Comparison of ENCODE assay signal across 33 mouse cellular contexts in genomic region chr9:45196125-45196830, GRCm38 (mm10). TPM values are rescaled to one million over a fixed set of nuclear protein-coding genes. Genes with fewer than 3 reads are reported as not detected.
A peak's percentile ranks its signal among the peaks of the same experiment; 100 is the strongest.
DNase-seq lines count a peak whose midpoint lies in the region; ATAC-seq and TF ChIP-seq lines count a peak whose summit lies in the region.
"Had no signal": no experiment of that assay in that cellular context is flagged by ENCODE, and none has a peak within 500 bp of the region (broad histone marks: within the 10 kb centered on the region; RNA-seq: fewer than 3 reads in every experiment).

No protein-coding gene starts in this region.

- H3K9me3 ChIP-seq in embryonic facial prominence, embryonic 14.5 days (ENCODE audit: control insufficient read depth, low read length): 0 out of 2 replicates have a peak, but pooled peaks cover 3% of the 10 kb centered on the region
- H3K9me3 ChIP-seq in embryonic facial prominence, embryonic 15.5 days (replicated peaks): no peaks in the 10 kb centered on the region
- H3K9me3 ChIP-seq in heart, embryonic 11.5 days (replicated peaks; ENCODE audit: control insufficient read depth, low read length): no peaks in the 10 kb centered on the region
- H3K9me3 ChIP-seq: embryonic facial prominence, embryonic 13.5 days; forebrain, embryonic 13.5 days; heart, embryonic 12.5 days; heart, embryonic 15.5 days; hindbrain, embryonic 10.5 days; hindbrain, embryonic 13.5 days had no signal

- H3K9ac ChIP-seq in embryonic facial prominence, embryonic 14.5 days (ENCODE audit: low read depth, low read length): no peak overlapping the region
- H3K9ac ChIP-seq in embryonic facial prominence, embryonic 15.5 days: no peak overlapping the region
- no peak overlapping the region for H3K9ac ChIP-seq in heart, embryonic 11.5 days (ENCODE audit: low read depth, low read length)
- H3K9ac ChIP-seq: embryonic facial prominence, embryonic 13.5 days; forebrain, embryonic 13.5 days; heart, embryonic 12.5 days; heart, embryonic 15.5 days; hindbrain, embryonic 13.5 days had no signal

- no peaks in the 10 kb centered on the region for H3K27me3 ChIP-seq in embryonic facial prominence, embryonic 14.5 days (replicated peaks; ENCODE audit: control insufficient read depth, insufficient read depth, low read length)
- no peaks in the 10 kb centered on the region for H3K27me3 ChIP-seq in embryonic facial prominence, embryonic 15.5 days
- H3K27me3 ChIP-seq in heart, embryonic 11.5 days (ENCODE audit: control insufficient read depth, insufficient read depth, low read length): peaks cover 4% of the 10 kb centered on the region; the same call in 1 of the 2 replicates
- no peaks in the 10 kb centered on the region for H3K27me3 ChIP-seq in kidney, adult 2 months (replicated peaks; ENCODE audit: control insufficient read depth, insufficient read depth, low read length)
- H3K27me3 ChIP-seq: embryonic facial prominence, embryonic 13.5 days had no signal

- no peak overlapping the region for H3K4me3 ChIP-seq in embryonic facial prominence, embryonic 14.5 days (ENCODE audit: low read depth, low read length)
- no peak overlapping the region for H3K4me3 ChIP-seq in embryonic facial prominence, embryonic 15.5 days (replicated peaks)
- H3K4me3 ChIP-seq in heart, embryonic 11.5 days (ENCODE audit: low read depth, low read length): no peak overlapping the region
- H3K4me3 ChIP-seq in kidney, adult 2 months (ENCODE audit: insufficient read depth, low read depth, low read length): no peak overlapping the region
- H3K4me3 ChIP-seq: embryonic facial prominence, embryonic 13.5 days; forebrain, embryonic 13.5 days; heart, embryonic 12.5 days; heart, embryonic 15.5 days; hindbrain, embryonic 10.5 days; hindbrain, embryonic 13.5 days had no signal

- H3K36me3 ChIP-seq in embryonic facial prominence, embryonic 14.5 days (ENCODE audit: control insufficient read depth, insufficient read depth, low read length): no peaks in the 10 kb centered on the region
- H3K36me3 ChIP-seq in embryonic facial prominence, embryonic 15.5 days: no peaks in the 10 kb centered on the region
- no peaks in the 10 kb centered on the region for H3K36me3 ChIP-seq in heart, embryonic 11.5 days (ENCODE audit: control insufficient read depth, insufficient read depth, low read length)
- H3K36me3 ChIP-seq in kidney, adult 2 months (ENCODE audit: control insufficient read depth, insufficient read depth, low read length): no peaks in the 10 kb centered on the region
- H3K36me3 ChIP-seq: embryonic facial prominence, embryonic 13.5 days; heart, embryonic 12.5 days; heart, embryonic 15.5 days; hindbrain, embryonic 10.5 days; hindbrain, embryonic 13.5 days had no signal

- DNase-seq in embryonic facial prominence, embryonic 14.5 days (ENCODE audit: low spot score): peak; percentile 51
- DNase-seq in thymus, postnatal 0 days (ENCODE audit: low spot score): peak; percentile 73
- peak; percentile 65 for DNase-seq in thymus, postnatal 25 days
- no peak for DNase-seq in gastrocnemius, postnatal 25 days
- DNase-seq in kidney, adult 2 months: no peak
- DNase-seq in retina, postnatal 1 day: no peak
- DNase-seq: adrenal gland, adult 8-10 months; adrenal gland, postnatal 25 days; cerebellum, adult 11-12 months; cerebellum, adult 8-10 months; cerebellum, postnatal 10 days; gastrocnemius, postnatal 10 days; heart, adult 11 months; heart, postnatal 10 days; heart, postnatal 36 days had no signal

- TF ChIP-seq POLR2A in kidney, adult 2 months (IDR thresholded peaks at IDR 0.05; ENCODE audit: low read depth, low read length): no peak

- H3K27ac ChIP-seq in embryonic facial prominence, embryonic 14.5 days (replicated peaks; ENCODE audit: low read depth, low read length): no peak overlapping the region
- no peak overlapping the region for H3K27ac ChIP-seq in embryonic facial prominence, embryonic 15.5 days (replicated peaks)
- H3K27ac ChIP-seq in heart, embryonic 11.5 days (ENCODE audit: low read depth, low read length): no peak overlapping the region
- H3K27ac ChIP-seq in kidney, adult 2 months (ENCODE audit: insufficient read depth, low read depth, low read length): no peak overlapping the region
- H3K27ac ChIP-seq: embryonic facial prominence, embryonic 13.5 days; forebrain, embryonic 13.5 days; heart, embryonic 15.5 days; hindbrain, embryonic 10.5 days; hindbrain, embryonic 13.5 days had no signal

- 53% methylated on average over 8 of the region's 8 CpGs for WGBS in embryonic facial prominence, embryonic 14.5 days
- 58% methylated on average over 8 of the region's 8 CpGs for WGBS in embryonic facial prominence, embryonic 15.5 days
- 71% methylated on average over 8 of the region's 8 CpGs for WGBS in heart, embryonic 11.5 days (ENCODE audit: insufficient replicate concordance)
- 76% methylated on average over 8 of the region's 8 CpGs for WGBS in kidney, adult 2 months

- no peak overlapping the region for H3K4me2 ChIP-seq in embryonic facial prominence, embryonic 14.5 days (ENCODE audit: low read depth, low read length)
- no peak overlapping the region for H3K4me2 ChIP-seq in embryonic facial prominence, embryonic 15.5 days (replicated peaks)
- H3K4me2 ChIP-seq in heart, embryonic 11.5 days: no peak overlapping the region
- H3K4me2 ChIP-seq: embryonic facial prominence, embryonic 13.5 days; forebrain, embryonic 13.5 days; heart, embryonic 12.5 days; heart, embryonic 15.5 days; hindbrain, embryonic 13.5 days had no signal

- peak; percentile 80 for ATAC-seq in embryonic facial prominence, embryonic 14.5 days (ENCODE audit: low read depth)
- ATAC-seq in embryonic facial prominence, embryonic 15.5 days (ENCODE audit: insufficient number of reproducible peaks, low FRiP score, low TSS enrichment, low read depth): peak; percentile 39; the same call in 1 of the 2 replicates
- ATAC-seq in heart, embryonic 11.5 days (replicated peaks; ENCODE audit: insufficient number of reproducible peaks, low FRiP score, low TSS enrichment): no peak
- ATAC-seq: activated CD4-positive, CD25-positive, alpha-beta regulatory T cell, adult 4 months; CD4-positive, CD25-positive, alpha-beta regulatory T cell, adult 4 months; forebrain, embryonic 13.5 days; forebrain, embryonic 16.5 days; hindbrain, embryonic 16.5 days had no signal

- H3K4me1 ChIP-seq in embryonic facial prominence, embryonic 14.5 days (ENCODE audit: control insufficient read depth, insufficient read depth, low read length): no peaks in the 10 kb centered on the region
- H3K4me1 ChIP-seq in embryonic facial prominence, embryonic 15.5 days: no peaks in the 10 kb centered on the region
- no peaks in the 10 kb centered on the region for H3K4me1 ChIP-seq in heart, embryonic 11.5 days (ENCODE audit: control insufficient read depth, insufficient read depth, low read length)
- H3K4me1 ChIP-seq in kidney, adult 2 months (ENCODE audit: control insufficient read depth, insufficient read depth, low read length): 0 out of 2 replicates have a peak, but pooled peaks cover 2% of the 10 kb centered on the region
- H3K4me1 ChIP-seq: embryonic facial prominence, embryonic 13.5 days; forebrain, embryonic 13.5 days; heart, embryonic 12.5 days; heart, embryonic 15.5 days; hindbrain, embryonic 10.5 days; hindbrain, embryonic 13.5 days had no signal

- TF ChIP-seq CTCF in kidney, adult 2 months (conservative IDR thresholded peaks at IDR 0.05; ENCODE audit: insufficient read depth, insufficient read length, low read depth, low read length): no peak

RNA-seq across cellular contexts. Expression of gene Tmprss4, which starts 7.6 kb away (rescaled TPM):
- polyA plus RNA-seq in embryonic facial prominence, embryonic 14.5 days (2014; fragmentation: Nextera tagmentation; extraction: Ambion mirVana): 4.3 and 5.2 TPM in 2 replicates
- 14.1 and 16.6 TPM in 2 replicates for polyA plus RNA-seq in embryonic facial prominence, embryonic 15.5 days (2015; fragmentation: Nextera tagmentation; extraction: Ambion mirVana)
- polyA plus RNA-seq in thymus, postnatal 0 days (2015; fragmentation: Nextera tagmentation; extraction: Ambion mirVana): 3.6 and 4.9 TPM in 2 replicates
- total RNA-seq in gastrocnemius, postnatal 25 days (2021): not detected
- 0.07 TPM in 1 of 2 replicates, not detected in the other for polyA plus RNA-seq in heart, embryonic 11.5 days (2014; fragmentation: Nextera tagmentation; extraction: Ambion mirVana)
- 1.2 and 1.5 TPM in 2 replicates for polyA plus RNA-seq in kidney, adult 2 months (2012; rRNA removed)
- total RNA-seq: adrenal gland, adult 8-10 months; adrenal gland, postnatal 25 days; gastrocnemius, adult 18-20 months; gastrocnemius, postnatal 10 days; gastrocnemius, postnatal 4 days; heart, adult 8-10 months; heart, postnatal 10 days; heart, postnatal 36 days; MEL had no signal
- polyA plus RNA-seq: activated CD4-positive, CD25-positive, alpha-beta regulatory T cell, adult 4 months; brain, embryonic 14.5 days; C2C12; CD4-positive, CD25-positive, alpha-beta regulatory T cell, adult 4 months; forebrain, embryonic 13.5 days; forebrain, embryonic 16.5 days; heart, embryonic 12.5 days; hindbrain, embryonic 10.5 days; hindbrain, embryonic 13.5 days; hindbrain, embryonic 16.5 days had no signal

RNA-seq across cellular contexts. Expression of gene BC049352, which starts 14.5 kb away (rescaled TPM):
- polyA plus RNA-seq in embryonic facial prominence, embryonic 14.5 days (2014; fragmentation: Nextera tagmentation; extraction: Ambion mirVana): 0.81 and 1.0 TPM in 2 replicates
- 5.4 and 6.7 TPM in 2 replicates for polyA plus RNA-seq in embryonic facial prominence, embryonic 15.5 days (2015; fragmentation: Nextera tagmentation; extraction: Ambion mirVana)
- 0.57 and 0.82 TPM in 2 replicates for polyA plus RNA-seq in thymus, postnatal 0 days (2015; fragmentation: Nextera tagmentation; extraction: Ambion mirVana)
- 1 to 10 TPM; 1.7 to 1.9 TPM for total RNA-seq in gastrocnemius, postnatal 25 days (2021)
- polyA plus RNA-seq in heart, embryonic 11.5 days (2014; fragmentation: Nextera tagmentation; extraction: Ambion mirVana): not detected in 2 replicates
- polyA plus RNA-seq in kidney, adult 2 months (2012; rRNA removed): 2.7 and 2.9 TPM in 2 replicates
- total RNA-seq: adrenal gland, postnatal 25 days; gastrocnemius, postnatal 10 days; heart, adult 8-10 months; heart, postnatal 10 days; heart, postnatal 36 days; MEL had no signal
- polyA plus RNA-seq: brain, embryonic 14.5 days; C2C12; forebrain, embryonic 13.5 days; heart, embryonic 12.5 days; heart, embryonic 15.5 days; hindbrain, embryonic 10.5 days; hindbrain, embryonic 16.5 days had no signal

RNA-seq across cellular contexts. Expression of gene Scn4b, which starts 58.1 kb away (rescaled TPM):
- polyA plus RNA-seq in embryonic facial prominence, embryonic 14.5 days (2014; fragmentation: Nextera tagmentation; extraction: Ambion mirVana): 0.13 and 0.19 TPM in 2 replicates
- 1.00 and 1.6 TPM in 2 replicates for polyA plus RNA-seq in embryonic facial prominence, embryonic 15.5 days (2015; fragmentation: Nextera tagmentation; extraction: Ambion mirVana)
- 8.0 and 9.1 TPM in 2 replicates for polyA plus RNA-seq in thymus, postnatal 0 days (2015; fragmentation: Nextera tagmentation; extraction: Ambion mirVana)
- total RNA-seq in gastrocnemius, postnatal 25 days (2021): 100 to 1,000 TPM; 202 to 205 TPM
- 0.10 and 0.46 TPM in 2 replicates for polyA plus RNA-seq in heart, embryonic 11.5 days (2014; fragmentation: Nextera tagmentation; extraction: Ambion mirVana)
- 13.3 and 13.8 TPM in 2 replicates for polyA plus RNA-seq in kidney, adult 2 months (2012; rRNA removed)
- total RNA-seq: MEL had no signal
- polyA plus RNA-seq: activated CD4-positive, CD25-positive, alpha-beta regulatory T cell, adult 4 months had no signal

Comparison
In these comparisons a context has a peak if more than half of its experiments do, and no peak if none do; other contexts are left out.
1. DNase-seq: peak in embryonic facial prominence, embryonic 14.5 days (single experiment), thymus, postnatal 0 days (single experiment) and thymus, postnatal 25 days (single experiment); none in gastrocnemius, postnatal 25 days (single experiment), kidney, adult 2 months (single experiment) and retina, postnatal 1 day (single experiment).